Mouse (Mus musculus) brown adipose tissue, adult 24 weeks (tissue): ENCODE data around the gene Mvk. TPM values are rescaled to one million over a fixed set of nuclear protein-coding genes. Genes with fewer than 3 reads are reported as not detected.

Source experiments
- H3K27ac ChIP-seq: fragments of 200-500 bp; replicated peaks from 2 replicates; pipeline ENCODE4 v1.5.1; 2012; ENCODE audit warnings: low read depth, mild to moderate bottlenecking, low read length
- H3K4me1 ChIP-seq: fragments of 200-500 bp; 2 replicates; pipeline ENCODE4 v1.6.1; 2012; ENCODE audit warnings: low read length, mixed read lengths; ENCODE audit not compliant: control insufficient read depth, insufficient read depth, insufficient read length
- H3K4me3 ChIP-seq: fragments of 200-500 bp; 2 replicates; pipeline ENCODE4 v1.5.1; 2012; ENCODE audit warnings: low read depth, mild to moderate bottlenecking, low read length, moderate library complexity; ENCODE audit not compliant: insufficient read depth
- polyA plus RNA-seq: library from polyadenylated mRNA; stranded (reverse); fragments of >200 nt; gene quantifications from 2 replicates; pipeline ENCODE4 v1.2.4, GENCODE M21; 2012; ENCODE audit not compliant: missing spikeins, insufficient read depth, insufficient read length

Mvk gene
- polyA plus RNA-seq, 1 experiment: 23.4 TPM

- H3K4me1 ChIP-seq: no peaks in the 10 kb centered on the region
- no peak overlapping the region for H3K27ac ChIP-seq
- H3K4me3 ChIP-seq: no peak overlapping the region
Observed at GRCm38 (mm10) chr5:114474741-114475491, 30.8 kb downstream of the Mvk start.

GRCm38 (mm10) chr5:114478267-114478666 is 34.2 kb downstream of the Mvk start:
- H3K4me1 ChIP-seq: no peaks in the 10 kb centered on the region
- H3K4me3 ChIP-seq: no peak overlapping the region
- H3K27ac ChIP-seq: no peak overlapping the region

GRCm38 (mm10) chr5:114482587-114483011 is 38.5 kb downstream of the Mvk start:
- H3K27ac ChIP-seq: no peak overlapping the region
- H3K4me3 ChIP-seq: no peak overlapping the region
- H3K4me1 ChIP-seq: no peaks in the 10 kb centered on the region

GRCm38 (mm10) chr5:114485685-114486084 is 41.6 kb downstream of the Mvk start:
- Histone ChIP-seq H3K27ac (no peak overlapping the region), H3K4me1 (no peaks in the 10 kb centered on the region; the same call in 1 of the 2 replicates), H3K4me3 (no peak overlapping the region)

- Histone ChIP-seq H3K4me3 (no peak overlapping the region), H3K27ac (no peak overlapping the region), H3K4me1 (no peaks in the 10 kb centered on the region; the same call in 1 of the 2 replicates)
Observed at GRCm38 (mm10) chr5:114489570-114489969, 45.5 kb downstream of the Mvk start.

- Histone ChIP-seq H3K4me1 (no peaks in the 10 kb centered on the region; the same call in 1 of the 2 replicates), H3K27ac (no peak overlapping the region), H3K4me3 (no peak overlapping the region)
Observed at GRCm38 (mm10) chr5:114490241-114490640, 46.2 kb downstream of the Mvk start.

GRCm38 (mm10) chr5:114494761-114495160 is 50.7 kb downstream of the Mvk start:
- Histone ChIP-seq H3K4me3 (no peak overlapping the region), H3K27ac (no peak overlapping the region), H3K4me1 (no peaks in the 10 kb centered on the region)

GRCm38 (mm10) chr5:114501252-114501651 is 57.2 kb downstream of the Mvk start:
- Histone ChIP-seq H3K4me3 (no peak overlapping the region), H3K27ac (no peak overlapping the region), H3K4me1 (no peaks in the 10 kb centered on the region)

GRCm38 (mm10) chr5:114504826-114505225 is 60.8 kb downstream of the Mvk start:
- Histone ChIP-seq H3K4me3 (no peak overlapping the region), H3K4me1 (peaks cover 15% of the 10 kb centered on the region), H3K27ac (no peak overlapping the region)

GRCm38 (mm10) chr5:114505260-114506085 is 61.4 kb downstream of the Mvk start:
- Histone ChIP-seq H3K4me1 (peaks cover 15% of the 10 kb centered on the region), H3K27ac (no peak overlapping the region), H3K4me3 (no peak overlapping the region)

GRCm38 (mm10) chr5:114507394-114507793 is 63.3 kb downstream of the Mvk start:
- Histone ChIP-seq H3K27ac (no peak overlapping the region), H3K4me3 (no peak overlapping the region), H3K4me1 (peaks cover 15% of the 10 kb centered on the region)

- Histone ChIP-seq H3K27ac (no peak overlapping the region), H3K4me3 (no peak overlapping the region), H3K4me1 (peaks cover 15% of the 10 kb centered on the region)
Observed at GRCm38 (mm10) chr5:114507964-114508363, 63.9 kb downstream of the Mvk start.

- Histone ChIP-seq H3K27ac (no peak overlapping the region), H3K4me1 (peaks cover 15% of the 10 kb centered on the region), H3K4me3 (no peak overlapping the region)
Observed at GRCm38 (mm10) chr5:114509461-114509860, 65.4 kb downstream of the Mvk start.
